Mouse (Mus musculus): Measurements from ENCODE around the gene Myo1c. TPM values are rescaled to one million over a fixed set of nuclear protein-coding genes. Genes with fewer than 3 reads are reported as not detected.
A peak's percentile ranks its signal among the peaks of the same experiment; 100 is the strongest.

Gene Myo1c
- polyA plus RNA-seq, 1 experiment from 2014 or later: 65.3 TPM

- Histone ChIP-seq H3K4me2 (replicated peaks) (peak overlapping the region; percentile 88), H3K9me3 (replicated peaks) (no peaks in the 10 kb centered on the region), H3K27ac (replicated peaks) (peak overlapping the region; percentile 90), H3K27me3 (no peaks in the 10 kb centered on the region), H3K4me1 (peaks cover 58% of the 10 kb centered on the region), H3K36me3 (peaks cover 43% of the 10 kb centered on the region), H3K9ac (peak overlapping the region; percentile 66), H3K4me3 (replicated peaks) (peak overlapping the region; percentile 77)
- no peak for ATAC-seq (ENCODE audit: insufficient number of reproducible peaks, low FRiP score, low TSS enrichment, low read depth)
- 52% methylated on average over 20 of the region's 20 CpGs for WGBS
These were observed 6.6 kb downstream of the Myo1c start for GRCm38 (mm10) chr11:75656621-75657590.

DNA sequence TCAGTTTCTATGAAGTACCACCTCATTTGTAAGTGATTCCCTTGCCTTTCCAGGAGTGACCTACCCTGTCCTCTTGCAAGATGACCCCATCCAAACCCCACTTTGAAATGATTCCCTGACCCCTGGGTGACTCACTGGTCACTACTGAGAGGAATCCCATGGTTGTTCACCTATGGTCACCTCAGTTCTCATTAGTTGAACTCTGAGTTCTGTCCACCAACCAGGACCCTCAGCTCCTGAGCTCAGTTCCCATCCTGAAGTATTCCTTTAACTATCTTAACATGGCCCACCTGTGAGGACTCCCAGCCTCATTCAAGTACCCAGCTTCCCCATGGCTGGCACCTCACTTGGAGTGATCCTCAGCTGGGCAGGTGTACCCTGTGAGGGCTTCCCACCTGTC, 7.5 kb downstream of the Myo1c start:
- no peaks in the 10 kb centered on the region for H3K27me3 ChIP-seq
- no peaks in the 10 kb centered on the region for H3K9me3 ChIP-seq (replicated peaks)
- no peak for ATAC-seq (ENCODE audit: insufficient number of reproducible peaks, low FRiP score, low TSS enrichment, low read depth)
- no peak overlapping the region for H3K27ac ChIP-seq (replicated peaks)
- H3K4me3 ChIP-seq (replicated peaks): no peak overlapping the region
- H3K36me3 ChIP-seq: peaks cover 52% of the 10 kb centered on the region
- peaks cover 49% of the 10 kb centered on the region for H3K4me1 ChIP-seq
- H3K4me2 ChIP-seq (replicated peaks): no peak overlapping the region
- no peak overlapping the region for H3K9ac ChIP-seq

- WGBS: 93% methylated on average over 13 of the region's 13 CpGs
- Histone ChIP-seq H3K9ac (no peak overlapping the region), H3K27ac (replicated peaks) (no peak overlapping the region), H3K9me3 (replicated peaks) (no peaks in the 10 kb centered on the region), H3K4me2 (replicated peaks) (no peak overlapping the region), H3K4me1 (peaks cover 44% of the 10 kb centered on the region), H3K36me3 (peaks cover 57% of the 10 kb centered on the region), H3K27me3 (no peaks in the 10 kb centered on the region), H3K4me3 (replicated peaks) (no peak overlapping the region)
- no peak for ATAC-seq (ENCODE audit: insufficient number of reproducible peaks, low FRiP score, low TSS enrichment, low read depth)
These were observed 8.0 kb downstream of the Myo1c start for GRCm38 (mm10) chr11:75658311-75658710.

DNA sequence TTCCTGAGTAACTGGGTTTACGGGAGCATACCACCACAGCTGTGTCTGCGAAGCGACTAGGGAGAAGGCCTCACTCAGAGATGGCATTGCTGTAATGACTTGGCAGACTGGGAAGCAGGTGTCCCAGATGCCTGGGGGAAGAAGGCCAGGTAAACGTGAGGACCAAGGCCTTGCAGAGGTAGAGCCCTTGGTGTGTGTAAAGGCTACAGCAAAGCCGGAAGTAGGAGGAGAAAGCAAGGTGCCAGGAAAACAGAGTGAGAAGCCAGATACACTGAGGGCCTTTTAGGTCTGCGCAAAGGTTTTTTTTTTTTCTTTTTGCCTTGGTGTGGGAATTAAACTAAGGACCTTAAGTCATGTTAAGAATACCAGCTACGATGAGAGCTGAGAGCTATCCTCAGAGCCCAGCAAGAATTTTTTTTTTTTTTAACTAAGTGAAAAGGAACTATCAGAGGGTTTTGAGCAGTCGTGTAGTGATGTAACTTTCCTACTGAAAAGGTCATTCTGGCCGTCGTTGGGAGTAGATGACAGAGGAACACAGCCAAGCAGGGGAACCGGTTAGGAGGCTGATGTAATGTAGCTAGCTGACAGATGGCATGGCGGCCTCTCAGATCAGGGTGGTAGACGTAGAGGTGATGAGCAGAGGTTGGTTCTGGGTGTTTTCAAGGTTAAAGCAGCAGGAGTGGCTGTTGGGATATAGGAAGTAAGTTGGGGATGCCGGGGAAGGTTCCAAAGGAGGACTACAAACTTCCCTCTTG, 8.9 kb downstream of the Myo1c start:
- no peaks in the 10 kb centered on the region for H3K27me3 ChIP-seq
- H3K9ac ChIP-seq: no peak overlapping the region
- 80% methylated on average over 14 of the region's 14 CpGs for WGBS
- peaks cover 36% of the 10 kb centered on the region for H3K4me1 ChIP-seq
- H3K27ac ChIP-seq (replicated peaks): no peak overlapping the region
- no peak overlapping the region for H3K4me2 ChIP-seq (replicated peaks)
- ATAC-seq (ENCODE audit: insufficient number of reproducible peaks, low FRiP score, low TSS enrichment, low read depth): no peak
- H3K9me3 ChIP-seq (replicated peaks): no peaks in the 10 kb centered on the region
- H3K4me3 ChIP-seq (replicated peaks): no peak overlapping the region
- peaks cover 62% of the 10 kb centered on the region for H3K36me3 ChIP-seq

- no peak overlapping the region for H3K4me2 ChIP-seq (replicated peaks)
- H3K27ac ChIP-seq (replicated peaks): no peak overlapping the region
- no peak overlapping the region for H3K4me3 ChIP-seq (replicated peaks)
- 92% methylated on average over 12 of the region's 12 CpGs for WGBS
- no peak overlapping the region for H3K9ac ChIP-seq
- peaks cover 26% of the 10 kb centered on the region for H3K4me1 ChIP-seq
- H3K27me3 ChIP-seq: no peaks in the 10 kb centered on the region
- peaks cover 68% of the 10 kb centered on the region for H3K36me3 ChIP-seq
- no peaks in the 10 kb centered on the region for H3K9me3 ChIP-seq (replicated peaks)
- no peak for ATAC-seq (ENCODE audit: insufficient number of reproducible peaks, low FRiP score, low TSS enrichment, low read depth)
These were observed 9.8 kb downstream of the Myo1c start for GRCm38 (mm10) chr11:75660081-75660590.

DNA sequence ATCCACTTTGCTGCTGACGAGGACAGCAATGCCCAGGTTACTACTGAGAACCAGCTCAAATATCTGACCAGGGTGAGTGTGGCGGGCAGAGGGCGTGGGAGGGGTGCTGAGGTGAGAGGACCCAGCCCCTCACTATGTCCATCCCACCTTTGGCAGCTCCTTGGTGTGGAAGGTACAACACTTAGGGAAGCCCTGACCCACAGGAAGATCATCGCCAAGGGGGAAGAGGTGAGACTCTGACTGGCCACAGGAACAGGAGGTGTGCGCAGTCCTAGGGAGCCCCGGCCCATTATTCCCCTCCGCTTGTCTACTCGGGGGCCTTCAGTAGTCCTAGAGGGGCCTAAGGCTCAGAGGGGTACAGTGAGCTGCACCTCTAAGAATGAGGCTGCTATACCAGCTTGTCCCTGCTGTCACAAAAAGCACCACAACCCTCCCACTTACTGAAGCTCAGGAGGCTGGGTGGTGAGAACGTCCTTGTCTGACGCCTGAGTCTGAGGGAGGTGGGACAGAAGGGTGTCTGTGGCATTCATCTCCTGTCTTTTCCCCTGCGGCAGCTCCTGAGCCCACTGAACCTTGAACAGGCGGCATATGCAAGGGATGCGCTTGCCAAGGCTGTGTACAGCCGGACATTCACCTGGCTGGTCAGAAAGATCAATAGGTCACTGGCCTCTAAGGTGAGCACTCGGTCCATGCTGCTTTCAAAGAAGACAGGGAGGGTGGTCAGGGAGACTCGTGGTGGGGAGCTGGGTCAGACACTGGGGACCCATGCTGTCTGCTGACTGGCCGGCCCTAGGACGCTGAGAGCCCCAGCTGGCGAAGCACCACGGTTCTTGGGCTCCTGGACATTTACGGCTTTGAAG, 10.9 kb downstream of the Myo1c start:
- no peak overlapping the region for H3K4me2 ChIP-seq (replicated peaks)
- H3K9ac ChIP-seq: no peak overlapping the region
- no peak overlapping the region for H3K4me3 ChIP-seq (replicated peaks)
- H3K27ac ChIP-seq (replicated peaks): no peak overlapping the region
- peaks cover 18% of the 10 kb centered on the region for H3K4me1 ChIP-seq
- no peaks in the 10 kb centered on the region for H3K27me3 ChIP-seq
- WGBS: 89% methylated on average over 21 of the region's 21 CpGs
- no peaks in the 10 kb centered on the region for H3K9me3 ChIP-seq (replicated peaks)
- ATAC-seq (ENCODE audit: insufficient number of reproducible peaks, low FRiP score, low TSS enrichment, low read depth): no peak
- H3K36me3 ChIP-seq: peaks cover 78% of the 10 kb centered on the region

GRCm38 (mm10) chr11:75662131-75662530, 11.8 kb downstream of the Myo1c start:
- no peaks in the 10 kb centered on the region for H3K9me3 ChIP-seq (replicated peaks)
- no peak; the same call in 1 of the 2 replicates for ATAC-seq (ENCODE audit: insufficient number of reproducible peaks, low FRiP score, low TSS enrichment, low read depth)

DNA sequence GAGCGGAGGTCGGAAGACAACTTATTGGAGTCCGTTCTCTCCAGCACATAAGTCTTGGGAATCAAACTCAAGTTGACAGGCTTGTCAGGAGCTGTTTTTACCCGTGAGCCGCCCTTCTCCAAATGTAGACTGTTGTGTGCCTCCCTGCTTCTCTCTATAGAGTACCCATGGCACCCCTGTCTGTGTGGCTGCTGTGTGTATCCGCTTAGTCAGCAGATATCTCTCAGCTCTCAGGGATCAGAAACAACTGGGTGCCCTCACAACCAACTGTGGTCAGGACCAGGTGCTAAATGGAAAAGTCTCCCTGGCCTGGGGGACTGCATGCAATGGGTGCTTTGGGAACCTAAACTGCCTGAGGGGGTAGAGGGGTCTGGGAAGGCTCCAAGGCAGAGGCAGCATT, 16.0 kb downstream of the Myo1c start:
- H3K9me3 ChIP-seq (replicated peaks): no peaks in the 10 kb centered on the region
- no peak overlapping the region for H3K27ac ChIP-seq (replicated peaks)
- H3K27me3 ChIP-seq: no peaks in the 10 kb centered on the region
- no peak overlapping the region for H3K9ac ChIP-seq
- no peaks in the 10 kb centered on the region for H3K4me1 ChIP-seq
- 91% methylated on average over 6 of the region's 6 CpGs for WGBS
- H3K36me3 ChIP-seq: peaks cover 89% of the 10 kb centered on the region
- H3K4me3 ChIP-seq (replicated peaks): no peak overlapping the region
- ATAC-seq (ENCODE audit: insufficient number of reproducible peaks, low FRiP score, low TSS enrichment, low read depth): no peak
- H3K4me2 ChIP-seq (replicated peaks): no peak overlapping the region

More at GRCm38 (mm10) chr11:75662131-75662530, 11.8 kb downstream of the Myo1c start:
- H3K36me3 ChIP-seq: peaks cover 85% of the 10 kb centered on the region
- H3K27ac ChIP-seq (replicated peaks): no peak overlapping the region
- no peak overlapping the region for H3K9ac ChIP-seq
- H3K4me2 ChIP-seq (replicated peaks): no peak overlapping the region
- no peak overlapping the region for H3K4me3 ChIP-seq (replicated peaks)
- no peaks in the 10 kb centered on the region for H3K27me3 ChIP-seq
- WGBS: 90% methylated on average over 7 of the region's 7 CpGs
- H3K4me1 ChIP-seq: peaks cover 9% of the 10 kb centered on the region

GRCm38 (mm10) chr11:75668621-75669020, 18.3 kb downstream of the Myo1c start:
- Histone ChIP-seq H3K36me3 (peaks cover 89% of the 10 kb centered on the region), H3K4me2 (replicated peaks) (no peak overlapping the region), H3K27me3 (no peaks in the 10 kb centered on the region), H3K4me1 (no peaks in the 10 kb centered on the region), H3K9ac (no peak overlapping the region), H3K9me3 (replicated peaks) (no peaks in the 10 kb centered on the region), H3K4me3 (replicated peaks) (no peak overlapping the region), H3K27ac (replicated peaks) (no peak overlapping the region)
- WGBS: 85% methylated on average over 3 of the region's 3 CpGs
- ATAC-seq (ENCODE audit: insufficient number of reproducible peaks, low FRiP score, low TSS enrichment, low read depth): no peak

- H3K9me3 ChIP-seq (replicated peaks): no peaks in the 10 kb centered on the region
- H3K4me3 ChIP-seq (replicated peaks): no peak overlapping the region
- no peak overlapping the region for H3K4me2 ChIP-seq (replicated peaks)
- 83% methylated on average over 11 of the region's 11 CpGs for WGBS
- H3K4me1 ChIP-seq: no peaks in the 10 kb centered on the region
- no peak for ATAC-seq (ENCODE audit: insufficient number of reproducible peaks, low FRiP score, low TSS enrichment, low read depth)
- H3K36me3 ChIP-seq: peaks cover 90% of the 10 kb centered on the region
- H3K9ac ChIP-seq: no peak overlapping the region
- no peak overlapping the region for H3K27ac ChIP-seq (replicated peaks)
- no peaks in the 10 kb centered on the region for H3K27me3 ChIP-seq
These were observed 19.0 kb downstream of the Myo1c start for GRCm38 (mm10) chr11:75669176-75669852.

Measured in embryonic facial prominence, embryonic 15.5 days (tissue).